Comparison of ENCODE assay signal across 9 mouse cellular contexts in the genomic region with DNA sequence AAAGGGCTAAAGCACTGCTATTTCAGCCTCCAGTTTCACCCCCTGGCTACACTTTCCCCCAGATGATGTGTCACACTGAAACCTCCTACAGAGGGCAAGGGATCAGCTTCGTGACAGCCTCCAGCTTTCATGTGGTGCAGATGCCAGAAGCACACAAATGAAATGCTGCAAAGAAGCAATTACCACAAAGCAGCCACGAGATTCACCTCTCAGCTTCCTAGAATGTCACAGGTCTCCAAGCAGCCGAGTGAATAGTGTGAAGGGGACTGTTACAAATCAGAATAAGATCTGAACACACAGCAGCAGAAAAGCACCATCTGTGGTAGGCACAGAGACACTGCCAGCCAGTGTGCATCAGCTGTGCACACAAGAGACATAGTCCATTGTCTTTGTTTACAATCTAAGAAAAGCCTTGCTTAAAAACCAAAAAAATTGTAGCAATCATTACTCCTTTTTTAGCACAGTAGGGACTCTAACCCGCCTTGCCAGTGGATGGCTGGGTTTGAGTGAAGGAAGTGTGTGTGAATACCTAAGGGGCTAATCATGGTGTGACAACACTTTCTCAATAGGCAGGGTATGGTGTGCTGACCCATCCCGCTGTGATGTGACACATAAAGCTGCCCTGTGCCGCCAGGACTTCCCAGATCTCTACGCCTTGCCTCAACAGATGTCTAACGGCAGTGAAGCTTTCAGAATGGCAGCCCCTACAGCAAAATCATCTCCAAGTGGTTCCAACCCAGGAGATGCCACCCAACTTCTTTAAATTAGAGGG. TPM values are rescaled to one million over a fixed set of nuclear protein-coding genes. Genes with fewer than 3 reads are reported as not detected.
DNase-seq lines count a peak whose midpoint lies in the region; TF ChIP-seq lines count a peak whose summit lies in the region.
"Had no signal": no experiment of that assay in that cellular context is flagged by ENCODE, and none has a peak within 500 bp of the region (broad histone marks: within the 10 kb centered on the region; RNA-seq: fewer than 3 reads in every experiment).

No protein-coding gene starts in this region.

- peak overlapping the region; percentile 69 for H3K4me2 ChIP-seq in myocyte (ENCODE audit: low read depth)

- DNase-seq in layer of hippocampus, adult 2 months (ENCODE audit: low spot score in 2 of 2) = no peak
- DNase-seq in layer of hippocampus, adult 9-10 months (ENCODE audit: low spot score) = no peak
- DNase-seq in cerebellum, postnatal 36 days = peak; percentile 31 to 33
- peak; percentile 65 for DNase-seq in induced T-regulatory cell, adult 2 months (ENCODE audit: low read depth)
- DNase-seq in gastrocnemius, postnatal 14 days = no peak
- DNase-seq in ovary, postnatal 14 days (ENCODE audit: low spot score) = no peak
- DNase-seq in adrenal gland, adult (ENCODE audit: inconsistent age in 2 of 2, low spot score in 1 of 2) = no peak

- H3K36me3 ChIP-seq in myocyte (ENCODE audit: control insufficient read depth, insufficient read depth) = no peaks in the 10 kb centered on the region
- H3K36me3 ChIP-seq: limb, embryonic 13.5 days had no signal

- no peak for TF ChIP-seq POLR2A in myocyte (IDR thresholded peaks at IDR 0.05; ENCODE audit: insufficient read length, low read depth)

- no peaks in the 10 kb centered on the region for H3K27me3 ChIP-seq in myocyte (ENCODE audit: control insufficient read depth, insufficient read depth, insufficient read length)
- H3K27me3 ChIP-seq: limb, embryonic 13.5 days had no signal

- H3K27ac ChIP-seq in layer of hippocampus, adult 2 months = peak overlapping the region; percentile 90
- H3K27ac ChIP-seq: limb, embryonic 13.5 days had no signal

- intact Hi-C loops in gastrocnemius, postnatal 14 days (cut with DNase I; ENCODE audit: low total_unique reads) = no loop called here

- TF ChIP-seq CTCF in layer of hippocampus, adult 2 months (conservative IDR thresholded peaks at IDR 0.05) = no peak

- peaks cover 44% of the 10 kb centered on the region for H3K79me2 ChIP-seq in myocyte (ENCODE audit: control insufficient read depth, insufficient read depth)

- no peak overlapping the region for H3ac ChIP-seq in myocyte (ENCODE audit: control insufficient read depth, insufficient read length)

- no peak overlapping the region; the same call in 1 of the 2 replicates for H3K4me3 ChIP-seq in layer of hippocampus, adult 2 months
- H3K4me3 ChIP-seq in myocyte = no peak overlapping the region
- H3K4me3 ChIP-seq: limb, embryonic 13.5 days had no signal

TF ChIP-seq in myocyte, 11 proteins besides CTCF, POLR2A, EP300 and RAD21:
- TF ChIP-seq TCF12 (IDR thresholded peaks at IDR 0.05; ENCODE audit: insufficient read depth, poor library complexity, severe bottlenecking) (no peak), TCF3 (IDR thresholded peaks at IDR 0.05; ENCODE audit: insufficient read length, low read depth) (no peak), REST (IDR thresholded peaks at IDR 0.05; ENCODE audit: insufficient read depth, insufficient read length) (no peak), MYOD1 (IDR thresholded peaks at IDR 0.05; ENCODE audit: control insufficient read depth in 1 of 3, insufficient read length in 2 of 3, low read depth in 2 of 3) (peak in 1 of 3 experiments; percentile 51), CEBPB (IDR thresholded peaks at IDR 0.05; ENCODE audit: insufficient read depth, poor library complexity, severe bottlenecking) (peak; percentile 42; the same call in 1 of the 2 replicates)
TF ChIP-seq in myocyte: peak in this region for 2.

RNA-seq across cellular contexts. Expression of a gene that starts 14.5 kb away (rescaled TPM):
- 100 to 1,000 TPM; 152 to 166 TPM for total RNA-seq in layer of hippocampus, adult 2 months (2021)
- 31.3 TPM for polyA plus RNA-seq in myocyte (2012; fragmentation: generic; extraction: Trizol)
- 10 to 100 TPM; 16.1 to 16.3 TPM for total RNA-seq in gastrocnemius, postnatal 14 days (2021)

RNA-seq across cellular contexts. Expression of a gene that starts 36.6 kb away (rescaled TPM):
- 1 to 10 TPM; 2.8 to 5.0 TPM for total RNA-seq in layer of hippocampus, adult 2 months (2021)
- polyA plus RNA-seq in myocyte (2012; fragmentation: generic; extraction: Trizol) = not detected
- total RNA-seq in gastrocnemius, postnatal 14 days (2021) = under 1 TPM; 0.60 to 0.84 TPM

RNA-seq across cellular contexts. Expression of a gene that starts 51.1 kb away (rescaled TPM):
- total RNA-seq in layer of hippocampus, adult 2 months (2021) = 1 to 10 TPM; 1.5 to 1.7 TPM
- 0.61 TPM for polyA plus RNA-seq in myocyte (2012; fragmentation: generic; extraction: Trizol)
- 1 to 10 TPM; 1.1 to 1.3 TPM for total RNA-seq in gastrocnemius, postnatal 14 days (2021)

Comparison
In these comparisons a context has a peak if more than half of its experiments do, and no peak if none do; other contexts are left out.
1. DNase-seq: peak in cerebellum, postnatal 36 days (2 of 2) and induced T-regulatory cell, adult 2 months (single experiment); none in layer of hippocampus, adult 2 months (0 of 2), layer of hippocampus, adult 9-10 months (single experiment), gastrocnemius, postnatal 14 days (single experiment), ovary, postnatal 14 days (single experiment) and adrenal gland, adult (0 of 2).
2. RNA of a gene that starts 14.5 kb away (total RNA-seq): 152 to 166 TPM in layer of hippocampus, adult 2 months; 16.1 to 16.3 TPM in gastrocnemius, postnatal 14 days; every median in the first group is over 4 times any median in the second.